Comparison of ENCODE assay signal across 8 mouse cellular contexts in the genomic region with DNA sequence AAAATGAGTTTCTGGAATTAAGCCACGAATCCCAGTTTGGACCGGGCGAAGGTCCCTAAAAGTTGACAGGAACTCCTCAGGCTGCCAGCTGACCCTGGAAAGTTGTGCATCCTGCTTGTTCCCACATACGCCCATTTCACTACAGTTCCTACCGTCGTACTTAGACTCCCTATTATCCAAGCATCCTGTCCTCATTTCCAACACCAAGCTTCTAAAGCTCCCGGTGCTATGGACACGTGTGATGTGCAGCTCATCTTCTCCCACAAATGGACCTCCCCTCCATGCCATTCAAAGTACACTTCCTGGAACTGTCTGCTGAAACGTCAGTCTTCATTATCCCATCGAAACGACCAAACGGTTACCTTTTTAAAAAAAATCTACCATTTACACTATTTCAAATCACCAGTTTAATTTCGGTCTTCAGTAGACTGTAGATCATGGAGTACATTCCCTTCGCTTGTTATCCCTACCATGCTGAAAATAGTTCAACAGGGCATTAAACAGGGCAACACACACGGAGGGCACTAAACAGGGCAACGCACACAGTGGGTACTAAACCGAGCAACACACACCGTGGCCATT. TPM values are rescaled to one million over a fixed set of nuclear protein-coding genes. Genes with fewer than 3 reads are reported as not detected.
DNase-seq lines count a peak whose midpoint lies in the region; ATAC-seq and TF ChIP-seq lines count a peak whose summit lies in the region.

No protein-coding gene starts in this region.

- peak; percentile 18 for DNase-seq in right cerebral cortex, postnatal 14 days
- DNase-seq in right cerebral cortex, postnatal 36 days (ENCODE audit: low spot score in 2 of 2), result no peak
- peak; percentile 9 for DNase-seq in c-Kit-positive CD71-negative TER-119-negative erythroid progenitor cells, embryonic 14.5 days (ENCODE audit: low read depth)
- peak; percentile 63 for DNase-seq in lung, embryonic 14.5 days
- DNase-seq in spleen, adult 18-20 months, result no peak

- peak; percentile 5 for ATAC-seq in forebrain, embryonic 12.5 days (ENCODE audit: low FRiP score)
- ATAC-seq in intestine, postnatal 0 days, result no peak
- no peak; the same call in 1 of the 2 replicates for ATAC-seq in lung, embryonic 14.5 days (ENCODE audit: insufficient read depth)
- ATAC-seq in stomach, embryonic 15.5 days (ENCODE audit: insufficient read depth, low FRiP score, low read depth), result no peak

- no peak for TF ChIP-seq CTCF in intestine, postnatal 0 days (IDR thresholded peaks at IDR 0.05; ENCODE audit: low read depth)
- no peak for TF ChIP-seq CTCF in lung, embryonic 14.5 days (IDR thresholded peaks at IDR 0.05; ENCODE audit: low read depth)

- no peaks in the 10 kb centered on the region for H3K9me3 ChIP-seq in forebrain, embryonic 12.5 days
- no peaks in the 10 kb centered on the region for H3K9me3 ChIP-seq in intestine, postnatal 0 days (ENCODE audit: control insufficient read depth)
- no peaks in the 10 kb centered on the region for H3K9me3 ChIP-seq in lung, embryonic 14.5 days (ENCODE audit: low read depth, low read length)
- no peaks in the 10 kb centered on the region for H3K9me3 ChIP-seq in stomach, embryonic 15.5 days

- H3K4me3 ChIP-seq in forebrain, embryonic 12.5 days (replicated peaks), result peak overlapping the region; percentile 94
- peak overlapping the region; percentile 80 for H3K4me3 ChIP-seq in intestine, postnatal 0 days (ENCODE audit: low read depth, low read length)
- H3K4me3 ChIP-seq in lung, embryonic 14.5 days (ENCODE audit: low read depth, low read length), result peak overlapping the region; percentile 97
- H3K4me3 ChIP-seq in stomach, embryonic 15.5 days (replicated peaks), result peak overlapping the region; percentile 87

- WGBS in forebrain, embryonic 12.5 days, result 16% methylated on average over 18 of the region's 18 CpGs
- 8% methylated on average over 18 of the region's 18 CpGs for WGBS in intestine, postnatal 0 days
- 8% methylated on average over 18 of the region's 18 CpGs for WGBS in lung, embryonic 14.5 days
- 11% methylated on average over 18 of the region's 18 CpGs for WGBS in stomach, embryonic 15.5 days

- H3K27ac ChIP-seq in forebrain, embryonic 12.5 days, result peak overlapping the region; percentile 100
- peak overlapping the region; percentile 96 for H3K27ac ChIP-seq in intestine, postnatal 0 days (ENCODE audit: low read depth, low read length)
- peak overlapping the region; percentile 97 for H3K27ac ChIP-seq in lung, embryonic 14.5 days (ENCODE audit: low read depth)
- peak overlapping the region; percentile 96 for H3K27ac ChIP-seq in stomach, embryonic 15.5 days

- peaks cover 20% of the 10 kb centered on the region for H3K4me1 ChIP-seq in forebrain, embryonic 12.5 days
- H3K4me1 ChIP-seq in intestine, postnatal 0 days (replicated peaks; ENCODE audit: control insufficient read depth, insufficient read depth, low read length), result peaks cover 5% of the 10 kb centered on the region; the same call in 1 of the 2 replicates
- peaks cover 6% of the 10 kb centered on the region; the same call in 1 of the 2 replicates for H3K4me1 ChIP-seq in lung, embryonic 14.5 days (ENCODE audit: insufficient read depth)
- no peaks in the 10 kb centered on the region for H3K4me1 ChIP-seq in stomach, embryonic 15.5 days

- H3K27me3 ChIP-seq in forebrain, embryonic 12.5 days, result no peaks in the 10 kb centered on the region
- no peaks in the 10 kb centered on the region for H3K27me3 ChIP-seq in intestine, postnatal 0 days (replicated peaks; ENCODE audit: control insufficient read depth, insufficient read depth, low read length)
- H3K27me3 ChIP-seq in lung, embryonic 14.5 days (ENCODE audit: insufficient read depth, low read length), result no peaks in the 10 kb centered on the region
- no peaks in the 10 kb centered on the region for H3K27me3 ChIP-seq in stomach, embryonic 15.5 days (replicated peaks)

- peak overlapping the region; percentile 83 for H3K4me2 ChIP-seq in forebrain, embryonic 12.5 days
- peak overlapping the region; percentile 86 for H3K4me2 ChIP-seq in intestine, postnatal 0 days (replicated peaks; ENCODE audit: low read depth)
- H3K4me2 ChIP-seq in lung, embryonic 14.5 days, result peak overlapping the region; percentile 86
- peak overlapping the region; percentile 76 for H3K4me2 ChIP-seq in stomach, embryonic 15.5 days

- H3K36me3 ChIP-seq in forebrain, embryonic 12.5 days (replicated peaks), result no peaks in the 10 kb centered on the region
- no peaks in the 10 kb centered on the region for H3K36me3 ChIP-seq in intestine, postnatal 0 days (ENCODE audit: control insufficient read depth, insufficient read depth)
- no peaks in the 10 kb centered on the region for H3K36me3 ChIP-seq in lung, embryonic 14.5 days (ENCODE audit: insufficient read depth)
- no peaks in the 10 kb centered on the region for H3K36me3 ChIP-seq in stomach, embryonic 15.5 days

- H3K9ac ChIP-seq in forebrain, embryonic 12.5 days, result peak overlapping the region; percentile 86
- H3K9ac ChIP-seq in intestine, postnatal 0 days (ENCODE audit: low read depth, low read length), result peak overlapping the region; percentile 91
- H3K9ac ChIP-seq in lung, embryonic 14.5 days, result peak overlapping the region; percentile 93
- peak overlapping the region; percentile 73; the same call in 1 of the 2 replicates for H3K9ac ChIP-seq in stomach, embryonic 15.5 days

RNA-seq across cellular contexts. Expression of a gene that starts 1.5 kb away (rescaled TPM):
- polyA plus RNA-seq in forebrain, embryonic 12.5 days (2016; fragmentation: Nextera tagmentation; extraction: Ambion mirVana), result 134 and 143 TPM in 2 replicates
- 42.2 and 51.0 TPM in 2 replicates for polyA plus RNA-seq in intestine, postnatal 0 days (2015; fragmentation: Nextera tagmentation; extraction: Ambion mirVana)
- 130 and 133 TPM in 2 replicates for polyA plus RNA-seq in lung, embryonic 14.5 days (2014; fragmentation: Nextera tagmentation; extraction: Ambion mirVana)
- polyA plus RNA-seq in stomach, embryonic 15.5 days (2015; fragmentation: Nextera tagmentation; extraction: Ambion mirVana), result 95.1 and 103 TPM in 2 replicates

Comparison
In these comparisons a context has a peak if more than half of its experiments do, and no peak if none do; other contexts are left out.
1. DNase-seq: peak in right cerebral cortex, postnatal 14 days (single experiment), c-Kit-positive CD71-negative TER-119-negative erythroid progenitor cells, embryonic 14.5 days (single experiment) and lung, embryonic 14.5 days (single experiment); none in right cerebral cortex, postnatal 36 days (0 of 2) and spleen, adult 18-20 months (0 of 2).
2. Peak in every context shown above with its lines, with median percentiles within 50 percentile points of each other: H3K27ac ChIP-seq, H3K4me2 ChIP-seq, H3K4me3 ChIP-seq and H3K9ac ChIP-seq.